ENCODE assay signal across 18 mouse cellular contexts in genomic region chr7:71249216-71249615, GRCm38 (mm10).
DNase-seq lines count a peak whose midpoint lies in the region; ATAC-seq and TF ChIP-seq lines count a peak whose summit lies in the region.
"Had no signal": no experiment of that assay in that cellular context is flagged by ENCODE, and none has a peak within 500 bp of the region (broad histone marks: within the 10 kb centered on the region; RNA-seq: fewer than 3 reads in every experiment).

No protein-coding gene starts in this region.

- no peaks in the 10 kb centered on the region for H3K36me3 ChIP-seq in embryonic facial prominence, embryonic 14.5 days (ENCODE audit: control insufficient read depth, insufficient read depth, low read length)
- H3K36me3 ChIP-seq in embryonic facial prominence, embryonic 10.5 days (replicated peaks) = no peaks in the 10 kb centered on the region
- H3K36me3 ChIP-seq in lung, embryonic 14.5 days (ENCODE audit: insufficient read depth) = no peaks in the 10 kb centered on the region
- H3K36me3 ChIP-seq: embryonic facial prominence, embryonic 13.5 days; hindbrain, embryonic 12.5 days; limb, embryonic 15.5 days had no signal

- no peaks in the 10 kb centered on the region for H3K9me3 ChIP-seq in embryonic facial prominence, embryonic 14.5 days (ENCODE audit: control insufficient read depth, low read length)
- H3K9me3 ChIP-seq in embryonic facial prominence, embryonic 10.5 days = no peaks in the 10 kb centered on the region
- no peaks in the 10 kb centered on the region for H3K9me3 ChIP-seq in lung, embryonic 14.5 days (ENCODE audit: low read depth, low read length)
- H3K9me3 ChIP-seq: embryonic facial prominence, embryonic 13.5 days; hindbrain, embryonic 12.5 days; limb, embryonic 15.5 days had no signal

- ATAC-seq in embryonic facial prominence, embryonic 14.5 days (ENCODE audit: low read depth) = no peak
- peak; percentile 75 for ATAC-seq in lung, embryonic 14.5 days (ENCODE audit: insufficient read depth)
- ATAC-seq: inflammation-experienced regulatory T-cells, adult 6 months; midbrain, embryonic 16.5 days had no signal

- TF ChIP-seq CTCF in lung, embryonic 14.5 days (IDR thresholded peaks at IDR 0.05; ENCODE audit: low read depth) = no peak
- no peak for TF ChIP-seq CTCF in lung, adult 2 months (IDR thresholded peaks at IDR 0.05; ENCODE audit: insufficient read depth, low read length)

- H3K9ac ChIP-seq in embryonic facial prominence, embryonic 14.5 days (ENCODE audit: low read depth, low read length) = no peak overlapping the region
- no peak overlapping the region for H3K9ac ChIP-seq in lung, embryonic 14.5 days
- H3K9ac ChIP-seq: embryonic facial prominence, embryonic 13.5 days; hindbrain, embryonic 12.5 days; limb, embryonic 15.5 days had no signal

- no peak for TF ChIP-seq POLR2A in lung, adult 2 months (IDR thresholded peaks at IDR 0.05; ENCODE audit: borderline replicate concordance, extremely low read depth, low read depth, low read length)

- WGBS in embryonic facial prominence, embryonic 14.5 days = 58% methylated on average over 5 of the region's 5 CpGs
- 74% methylated on average over 5 of the region's 5 CpGs for WGBS in embryonic facial prominence, embryonic 10.5 days
- WGBS in lung, embryonic 14.5 days = 17% methylated on average over 5 of the region's 5 CpGs
- 41% methylated on average over 5 of the region's 5 CpGs for WGBS in lung, adult 2 months

- peak; percentile 24 for DNase-seq in embryonic facial prominence, embryonic 14.5 days (ENCODE audit: low spot score)
- DNase-seq in embryonic facial prominence, embryonic 10.5 days (ENCODE audit: low spot score) = no peak
- peak; percentile 91 for DNase-seq in lung, embryonic 14.5 days
- no peak for DNase-seq in lung, adult 2 months
- peak; percentile 62 to 68 for DNase-seq in kidney, postnatal 25 days
- DNase-seq in lung, postnatal 36 days = peak; percentile 48
- no peak for DNase-seq in gastrocnemius, postnatal 25 days
- no peak for DNase-seq in cerebellum, adult 18-20 months
- DNase-seq: cerebellum, adult 11 months; layer of hippocampus, adult 9-11 months; right cerebral cortex, adult 18-20 months; thymus, adult 18-20 months had no signal

- H3K4me3 ChIP-seq in embryonic facial prominence, embryonic 14.5 days (ENCODE audit: low read depth, low read length) = no peak overlapping the region
- H3K4me3 ChIP-seq in embryonic facial prominence, embryonic 10.5 days = no peak overlapping the region
- no peak overlapping the region for H3K4me3 ChIP-seq in lung, embryonic 14.5 days (ENCODE audit: low read depth, low read length)
- H3K4me3 ChIP-seq in lung, adult 2 months (replicated peaks; ENCODE audit: extremely low read depth, low read depth, low read length) = no peak overlapping the region
- H3K4me3 ChIP-seq: embryonic facial prominence, embryonic 13.5 days; hindbrain, embryonic 12.5 days; limb, embryonic 15.5 days had no signal

- H3K4me1 ChIP-seq in embryonic facial prominence, embryonic 14.5 days (ENCODE audit: control insufficient read depth, insufficient read depth, low read length) = no peaks in the 10 kb centered on the region
- H3K4me1 ChIP-seq in embryonic facial prominence, embryonic 10.5 days = no peaks in the 10 kb centered on the region
- peaks cover 6% of the 10 kb centered on the region; the same call in 1 of the 2 replicates for H3K4me1 ChIP-seq in lung, embryonic 14.5 days (ENCODE audit: insufficient read depth)
- no peaks in the 10 kb centered on the region for H3K4me1 ChIP-seq in lung, adult 2 months (ENCODE audit: control insufficient read depth, insufficient read depth, low read length)
- H3K4me1 ChIP-seq: embryonic facial prominence, embryonic 13.5 days; hindbrain, embryonic 12.5 days; limb, embryonic 15.5 days had no signal

- H3K27me3 ChIP-seq in embryonic facial prominence, embryonic 14.5 days (replicated peaks; ENCODE audit: control insufficient read depth, insufficient read depth, low read length) = no peaks in the 10 kb centered on the region
- no peaks in the 10 kb centered on the region for H3K27me3 ChIP-seq in embryonic facial prominence, embryonic 10.5 days (replicated peaks; ENCODE audit: low read depth, poor library complexity, severe bottlenecking)
- H3K27me3 ChIP-seq in lung, embryonic 14.5 days (ENCODE audit: insufficient read depth, low read length) = no peaks in the 10 kb centered on the region
- H3K27me3 ChIP-seq: CH12.LX; embryonic facial prominence, embryonic 13.5 days; hindbrain, embryonic 12.5 days; limb, embryonic 15.5 days had no signal

- no peak overlapping the region for H3K4me2 ChIP-seq in embryonic facial prominence, embryonic 14.5 days (ENCODE audit: low read depth, low read length)
- no peak overlapping the region for H3K4me2 ChIP-seq in lung, embryonic 14.5 days
- H3K4me2 ChIP-seq: embryonic facial prominence, embryonic 13.5 days; hindbrain, embryonic 12.5 days; limb, embryonic 15.5 days had no signal

- H3K27ac ChIP-seq in embryonic facial prominence, embryonic 14.5 days (replicated peaks; ENCODE audit: low read depth, low read length) = no peak overlapping the region
- H3K27ac ChIP-seq in embryonic facial prominence, embryonic 10.5 days (replicated peaks) = no peak overlapping the region
- no peak overlapping the region for H3K27ac ChIP-seq in lung, embryonic 14.5 days (ENCODE audit: low read depth)
- H3K27ac ChIP-seq: embryonic facial prominence, embryonic 13.5 days; hindbrain, embryonic 12.5 days; limb, embryonic 15.5 days had no signal

Comparison
In these comparisons a context has a peak if more than half of its experiments do, and no peak if none do; other contexts are left out.
1. DNase-seq: peak in embryonic facial prominence, embryonic 14.5 days (single experiment), lung, embryonic 14.5 days (single experiment), kidney, postnatal 25 days (2 of 2) and lung, postnatal 36 days (single experiment); none in embryonic facial prominence, embryonic 10.5 days (single experiment), lung, adult 2 months (single experiment), gastrocnemius, postnatal 25 days (single experiment) and cerebellum, adult 18-20 months (0 of 2).